Comparison of ENCODE assay signal across 11 mouse cellular contexts in genomic region chr2:132509261-132509660, GRCm38 (mm10).
DNase-seq lines count a peak whose midpoint lies in the region; TF ChIP-seq lines count a peak whose summit lies in the region.
"Had no signal": no experiment of that assay in that cellular context is flagged by ENCODE, and none has a peak within 500 bp of the region (broad histone marks: within the 10 kb centered on the region; RNA-seq: fewer than 3 reads in every experiment).

No protein-coding gene starts in this region.

- 42% methylated on average over 9 of the region's 9 CpGs for WGBS in lung, adult 2 months

- H3K4me1 ChIP-seq in lung, adult 2 months (ENCODE audit: control insufficient read depth, insufficient read depth, low read length) = no peaks in the 10 kb centered on the region

- no peak for TF ChIP-seq POLR2A in lung, adult 2 months (IDR thresholded peaks at IDR 0.05; ENCODE audit: borderline replicate concordance, extremely low read depth, low read depth, low read length)

- peak; percentile 38 to 50 for DNase-seq in frontal cortex, postnatal 36 days (ENCODE audit: low spot score in 2 of 2)
- no peak for DNase-seq in frontal cortex, postnatal 25 days (ENCODE audit: low spot score in 2 of 2)
- DNase-seq in thymus, postnatal 14 days = peak; percentile 18
- DNase-seq in thymus, postnatal 4 days = no peak
- DNase-seq in cerebellum, postnatal 36 days = peak; percentile 49 to 53
- DNase-seq in adrenal gland, adult 8-10 months = no peak
- DNase-seq in lung, adult 2 months = no peak
- DNase-seq in frontal cortex, postnatal 14 days (ENCODE audit: low spot score in 2 of 2) = no peak
- DNase-seq: adrenal gland, adult 2 months had no signal

- H3K4me3 ChIP-seq in lung, adult 2 months (replicated peaks; ENCODE audit: extremely low read depth, low read depth, low read length) = no peak overlapping the region
- H3K4me3 ChIP-seq: heart, embryonic 15.5 days; megakaryocyte, embryonic 14.5 days had no signal

- no peak for TF ChIP-seq CTCF in lung, adult 2 months (IDR thresholded peaks at IDR 0.05; ENCODE audit: insufficient read depth, low read length)

Comparison
In these comparisons a context has a peak if more than half of its experiments do, and no peak if none do; other contexts are left out.
1. DNase-seq: peak in frontal cortex, postnatal 36 days (2 of 2), thymus, postnatal 14 days (single experiment) and cerebellum, postnatal 36 days (2 of 2); none in frontal cortex, postnatal 25 days (0 of 2), thymus, postnatal 4 days (single experiment), adrenal gland, adult 8-10 months (single experiment), lung, adult 2 months (single experiment) and frontal cortex, postnatal 14 days (0 of 2).